Mouse (Mus musculus) ES-E14 (cell line): ENCODE measurements around the gene Haus7.

ENCODE experiments used
- MAFK ChIP-seq: IDR thresholded peaks from 2 replicates; pipeline ENCODE4 v1.6.1; 2014; ENCODE audit warnings: mild to moderate bottlenecking, low read depth, low read length, inconsistent platforms; ENCODE audit not compliant: insufficient read depth
- ZC3H11A ChIP-seq: IDR thresholded peaks from 2 replicates; pipeline ENCODE4 v1.6.1; 2012; ENCODE audit warnings: low read depth, mild to moderate bottlenecking, inconsistent platforms, low read length, borderline replicate concordance
- ZNF384 ChIP-seq: IDR thresholded peaks from 2 replicates; pipeline ENCODE4 v1.6.1; 2012; ENCODE audit warnings: low read depth, low read length, inconsistent platforms

DNA sequence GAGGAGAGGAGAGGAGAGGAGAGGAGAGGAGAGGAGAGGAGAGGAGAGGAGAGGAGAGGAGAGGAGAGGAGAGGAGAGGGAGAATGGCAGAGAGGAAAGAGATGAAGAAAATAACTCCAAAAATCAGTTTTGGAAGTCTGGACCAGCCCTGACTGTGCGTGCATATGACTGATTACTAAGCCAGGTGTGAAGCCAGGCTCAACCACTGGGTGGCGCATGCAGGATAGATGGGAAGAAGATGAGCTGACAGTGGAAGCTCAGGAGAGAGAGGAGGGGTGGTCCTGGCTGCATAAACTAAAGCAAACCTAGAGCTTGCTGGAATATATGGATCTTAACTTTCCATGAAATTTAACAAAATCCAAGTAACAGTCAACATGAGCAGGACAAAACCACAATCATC, 6.9 kb downstream of the Haus7 start:
- TF ChIP-seq MAFK = no peak
- TF ChIP-seq ZC3H11A = no peak
- TF ChIP-seq ZNF384 = no peak
